Mouse (Mus musculus) liver, embryonic 16.5 days (tissue): ENCODE results near the gene Csmd2. TPM values are rescaled to one million over a fixed set of nuclear protein-coding genes. Genes with fewer than 3 reads are reported as not detected.

Experiments
- ATAC-seq: fragments of 200-750 bp; cut with Nextera tagmentation; 2 replicates; pipeline ENCODE4 v1.8.0; 2017; ENCODE audit warnings: low read depth, mild to moderate bottlenecking, moderate number of reproducible peaks, moderate library complexity
- H3K27ac ChIP-seq: fragments of 300-500 bp; sonication (generic); 2 replicates; pipeline ENCODE4 v1.5.1; 2014; ENCODE audit warnings: mild to moderate bottlenecking, low read length
- H3K27me3 ChIP-seq: fragments of 300-500 bp; sonication (generic); 2 replicates; pipeline ENCODE4 v1.6.1; 2014; ENCODE audit warnings: low read depth, low read length, mixed read lengths; ENCODE audit not compliant: control insufficient read depth, insufficient read depth
- H3K36me3 ChIP-seq: fragments of 300-500 bp; sonication (generic); 2 replicates; pipeline ENCODE4 v1.6.1; 2014; ENCODE audit warnings: mild to moderate bottlenecking; ENCODE audit not compliant: control insufficient read depth, insufficient read depth
- H3K4me1 ChIP-seq: fragments of 300-500 bp; sonication (generic); 2 replicates; pipeline ENCODE4 v1.6.1; 2014; ENCODE audit warnings: low read depth, low read length, mixed read lengths; ENCODE audit not compliant: control insufficient read depth
- H3K4me2 ChIP-seq: fragments of 300-500 bp; sonication (generic); 2 replicates; pipeline ENCODE4 v1.6.1; 2014; ENCODE audit warnings: low read depth, low read length, mixed read lengths
- H3K4me3 ChIP-seq: fragments of 300-500 bp; sonication (generic); 2 replicates; pipeline ENCODE4 v1.5.1; 2014; ENCODE audit warnings: low read depth, mild to moderate bottlenecking, low read length
- H3K9ac ChIP-seq: fragments of 300-500 bp; sonication (generic); 2 replicates; pipeline ENCODE4 v1.6.1; 2014; ENCODE audit warnings: low read depth, low read length
- H3K9me3 ChIP-seq: fragments of 300-500 bp; sonication (generic); replicated peaks from 2 replicates; pipeline ENCODE4 v1.6.1; 2016; ENCODE audit warnings: low read length; ENCODE audit not compliant: control insufficient read depth
- WGBS: fragments of 180-500 bp; shearing (Covaris S2); extraction: QIAGEN DNeasy Blood & Tissue Kit; methylation state at CpG from one replicate; pipeline ENCODE4 v1.1.7; 2014; ENCODE audit not compliant: insufficient replicate concordance; 5-methylcytosine and 5-hydroxymethylcytosine counted together
- polyA plus RNA-seq: library from polyadenylated mRNA; unstranded; fragments of >200 nt; fragmentation: Nextera tagmentation; extraction: Ambion mirVana; gene quantifications from 2 replicates; pipeline ENCODE4 v1.2.1, GENCODE M21; 2015

Csmd2 gene
- polyA plus RNA-seq, 1 experiment from 2014 or later: not detected

- WGBS: 68% methylated on average over 9 of the region's 9 CpGs
- Histone ChIP-seq H3K27ac (no peak overlapping the region), H3K9ac (no peak overlapping the region), H3K27me3 (no peaks in the 10 kb centered on the region), H3K9me3 (no peaks in the 10 kb centered on the region; the same call in 1 of the 2 replicates), H3K36me3 (no peaks in the 10 kb centered on the region), H3K4me2 (no peak overlapping the region), H3K4me3 (no peak overlapping the region), H3K4me1 (no peaks in the 10 kb centered on the region)
- ATAC-seq: no peak
Observed at GRCm38 (mm10) chr4:128407084-128407845, 419.6 kb downstream of the Csmd2 start.

DNA sequence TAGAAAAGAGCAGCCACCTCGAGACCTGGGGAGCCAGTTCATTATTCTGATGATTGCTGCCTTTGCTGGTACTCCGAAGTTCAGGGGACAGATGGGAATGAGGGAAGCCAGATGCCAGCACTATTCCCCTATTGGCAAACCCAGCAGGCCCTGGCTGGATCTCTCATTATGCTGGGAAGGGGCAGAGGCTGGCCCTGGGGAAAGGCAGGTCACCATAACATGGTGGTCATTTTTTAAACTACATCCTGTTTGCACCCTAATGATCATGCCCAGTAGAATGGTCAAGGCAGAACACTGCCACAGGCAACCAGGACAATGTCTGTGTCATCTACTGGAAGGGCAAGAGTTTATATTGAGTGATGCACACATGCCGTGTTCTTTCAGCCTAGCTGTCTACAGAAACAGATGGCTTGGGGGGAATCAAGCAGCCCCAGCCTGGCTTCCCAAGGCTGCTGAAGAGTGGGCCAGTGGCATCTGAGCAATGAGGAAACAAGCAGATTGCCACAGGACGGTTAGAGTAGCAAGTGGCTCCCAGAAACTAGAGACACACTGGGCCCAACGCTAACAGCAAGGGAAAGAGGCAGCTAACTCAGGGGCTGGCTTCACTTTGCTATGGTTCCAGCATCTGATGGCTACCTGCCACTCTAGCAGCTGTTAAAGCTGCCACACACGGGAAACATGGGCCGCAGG lies 424.4 kb downstream of the Csmd2 start:
- Histone ChIP-seq H3K27me3 (no peaks in the 10 kb centered on the region), H3K36me3 (no peaks in the 10 kb centered on the region), H3K27ac (no peak overlapping the region), H3K4me1 (no peaks in the 10 kb centered on the region), H3K9ac (no peak overlapping the region), H3K9me3 (no peaks in the 10 kb centered on the region; the same call in 1 of the 2 replicates), H3K4me2 (no peak overlapping the region), H3K4me3 (no peak overlapping the region)
- WGBS: 66% methylated on average over 7 of the region's 7 CpGs
- ATAC-seq: no peak

DNA sequence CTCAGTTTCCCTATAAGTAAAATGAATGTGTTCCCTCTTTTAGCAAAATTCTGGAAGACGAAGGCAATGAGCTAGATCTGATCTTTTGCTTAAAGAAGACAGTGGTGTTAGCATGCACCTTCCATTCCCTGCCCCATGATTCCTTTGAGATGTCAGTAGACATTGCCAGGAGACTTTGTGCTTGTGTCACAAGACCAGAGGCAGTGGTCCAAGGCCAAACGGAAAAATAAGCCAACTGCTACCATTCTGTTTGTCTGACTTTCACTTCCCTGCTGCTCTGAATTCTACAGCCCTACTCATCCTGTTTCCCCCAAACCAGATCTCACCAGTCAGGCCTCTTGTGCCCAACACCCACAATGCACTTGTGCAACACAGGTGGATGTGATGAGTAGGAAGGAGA lies 427.1 kb downstream of the Csmd2 start:
- no peak for ATAC-seq
- Histone ChIP-seq H3K4me1 (no peaks in the 10 kb centered on the region), H3K9ac (no peak overlapping the region), H3K36me3 (no peaks in the 10 kb centered on the region), H3K27ac (no peak overlapping the region), H3K9me3 (no peaks in the 10 kb centered on the region; the same call in 1 of the 2 replicates), H3K4me3 (no peak overlapping the region), H3K27me3 (no peaks in the 10 kb centered on the region), H3K4me2 (no peak overlapping the region)
- 55% methylated on average over 2 of the region's 2 CpGs for WGBS

DNA sequence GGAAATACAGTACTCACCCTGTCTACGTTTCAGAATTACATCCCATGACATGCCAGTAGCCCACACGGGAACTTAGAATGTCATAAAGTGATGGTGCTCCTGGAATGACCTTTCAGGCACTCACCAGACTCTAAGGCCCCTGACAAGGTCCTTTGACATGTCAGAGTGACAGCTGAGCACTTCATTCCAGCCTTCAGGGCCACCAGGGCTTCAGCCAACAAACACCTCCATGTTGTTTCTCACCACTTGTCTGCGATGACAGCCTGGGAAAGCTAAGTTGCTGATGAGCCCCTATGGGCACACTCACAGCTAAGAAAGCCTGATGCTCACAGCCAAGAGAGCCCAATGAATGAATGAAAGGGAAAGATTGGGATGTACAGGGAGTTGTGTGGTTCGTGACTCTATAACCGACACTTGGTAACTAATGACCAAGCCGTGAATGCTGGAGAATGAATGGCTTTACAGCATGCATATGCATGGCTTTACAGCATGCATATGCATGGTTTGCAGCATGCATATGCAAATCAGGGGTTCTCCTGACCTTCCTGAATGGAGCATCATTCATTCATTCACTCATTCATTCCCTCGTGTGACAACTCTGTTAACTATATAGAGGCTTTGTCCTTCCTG lies 432.4 kb downstream of the Csmd2 start:
- no peak overlapping the region for H3K27ac ChIP-seq
- ATAC-seq: no peak
- H3K27me3 ChIP-seq: no peaks in the 10 kb centered on the region
- H3K4me3 ChIP-seq: no peak overlapping the region
- 66% methylated on average over 7 of the region's 7 CpGs for WGBS
- no peak overlapping the region for H3K9ac ChIP-seq
- no peak overlapping the region for H3K4me2 ChIP-seq
- H3K4me1 ChIP-seq: no peaks in the 10 kb centered on the region
- H3K36me3 ChIP-seq: no peaks in the 10 kb centered on the region
- no peaks in the 10 kb centered on the region; the same call in 1 of the 2 replicates for H3K9me3 ChIP-seq

DNA sequence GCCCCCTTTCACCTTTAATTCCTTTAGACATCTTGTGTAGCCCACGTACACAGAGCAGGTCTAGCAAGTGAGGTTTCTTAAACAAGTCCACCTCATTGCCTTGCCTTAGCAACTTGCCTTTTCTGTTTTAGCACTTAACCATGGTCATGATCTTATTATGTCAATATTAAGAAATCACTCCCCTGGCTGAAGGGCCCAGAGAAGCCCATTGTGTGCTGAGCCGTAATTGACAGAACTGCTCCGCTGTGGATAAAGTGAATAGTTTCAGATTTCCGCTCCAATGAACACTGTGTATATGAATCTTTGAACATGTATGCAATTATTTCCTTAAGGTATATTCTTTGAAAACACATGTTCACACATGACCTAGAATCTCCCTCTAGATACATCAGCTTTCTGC lies 434.8 kb downstream of the Csmd2 start:
- 71% methylated on average over 4 of the region's 4 CpGs for WGBS
- Histone ChIP-seq H3K9me3 (no peaks in the 10 kb centered on the region; the same call in 1 of the 2 replicates), H3K9ac (no peak overlapping the region), H3K4me3 (no peak overlapping the region), H3K36me3 (no peaks in the 10 kb centered on the region), H3K4me2 (no peak overlapping the region), H3K27me3 (no peaks in the 10 kb centered on the region), H3K27ac (no peak overlapping the region), H3K4me1 (no peaks in the 10 kb centered on the region)
- ATAC-seq: no peak

- ATAC-seq: no peak
- Histone ChIP-seq H3K4me3 (no peak overlapping the region), H3K9ac (no peak overlapping the region), H3K36me3 (no peaks in the 10 kb centered on the region), H3K4me2 (no peak overlapping the region), H3K9me3 (no peaks in the 10 kb centered on the region; the same call in 1 of the 2 replicates), H3K4me1 (no peaks in the 10 kb centered on the region), H3K27ac (no peak overlapping the region), H3K27me3 (no peaks in the 10 kb centered on the region)
- 43% methylated on average over 2 of the region's 2 CpGs for WGBS
Observed at GRCm38 (mm10) chr4:128425339-128425738, 437.7 kb downstream of the Csmd2 start.

GRCm38 (mm10) chr4:128427261-128428030 lies 439.8 kb downstream of the Csmd2 start:
- Histone ChIP-seq H3K4me1 (no peaks in the 10 kb centered on the region), H3K27ac (no peak overlapping the region), H3K4me3 (no peak overlapping the region), H3K27me3 (no peaks in the 10 kb centered on the region), H3K4me2 (no peak overlapping the region), H3K36me3 (no peaks in the 10 kb centered on the region), H3K9me3 (no peaks in the 10 kb centered on the region), H3K9ac (no peak overlapping the region)
- no peak for ATAC-seq
- WGBS: 72% methylated on average over 14 of the region's 14 CpGs

DNA sequence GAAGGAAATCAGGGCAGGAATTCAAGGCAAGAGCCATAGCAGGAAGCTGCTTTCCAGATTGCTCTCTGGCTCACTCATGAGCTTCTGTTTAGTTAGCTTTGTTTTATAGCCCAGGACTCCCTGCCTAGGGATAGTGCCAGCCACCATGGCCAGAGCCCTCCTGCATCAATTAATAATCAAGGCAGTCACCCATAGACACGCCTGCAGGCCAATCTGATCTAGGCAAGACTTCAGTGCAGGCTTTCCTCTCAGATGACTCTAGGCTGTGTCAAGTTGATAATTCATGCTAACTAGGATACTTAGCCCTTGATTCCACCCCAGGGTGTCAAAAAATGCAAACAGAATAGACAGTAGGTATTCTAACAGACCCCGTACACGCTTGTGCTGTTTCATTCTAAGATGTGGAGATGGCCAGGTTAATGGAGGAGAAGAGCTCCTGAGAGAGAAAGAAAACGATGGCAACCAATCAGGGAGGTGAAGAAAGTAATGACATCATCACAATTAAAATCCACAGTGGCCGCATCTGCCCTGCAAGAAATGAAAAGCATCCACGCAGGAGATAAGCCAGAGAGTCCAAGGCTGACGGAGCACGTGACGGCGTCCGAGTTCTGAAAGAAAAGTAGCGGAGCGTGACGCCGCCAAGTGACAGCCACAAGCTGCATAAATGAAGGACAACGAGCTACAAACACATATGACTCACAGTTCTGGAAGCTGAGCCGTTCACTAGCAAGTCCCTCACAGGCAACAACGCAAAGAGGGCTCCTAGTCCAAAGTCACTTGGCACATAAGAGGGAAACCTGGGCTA lies 440.8 kb downstream of the Csmd2 start:
- Histone ChIP-seq H3K27ac (no peak overlapping the region), H3K9me3 (no peaks in the 10 kb centered on the region)

More for the DNA sequence above, 440.8 kb downstream of the Csmd2 start:
- no peak overlapping the region for H3K9ac ChIP-seq
- no peaks in the 10 kb centered on the region for H3K4me1 ChIP-seq
- no peaks in the 10 kb centered on the region for H3K36me3 ChIP-seq
- 50% methylated on average over 18 of the region's 18 CpGs for WGBS
- no peak for ATAC-seq
- H3K4me3 ChIP-seq: no peak overlapping the region
- no peaks in the 10 kb centered on the region for H3K27me3 ChIP-seq
- H3K4me2 ChIP-seq: no peak overlapping the region
